Mouse (Mus musculus) limb, embryonic 10.5 days (tissue): ENCODE measurements around the gene Mn1. TPM values are rescaled to one million over a fixed set of nuclear protein-coding genes. Genes with fewer than 3 reads are reported as not detected.
A peak's percentile ranks its signal among the peaks of the same experiment; 100 is the strongest.

Experiments
- DNase-seq: peaks from one replicate; pipeline ENCODE4 v3.0.0-alpha.2; 2017; ENCODE audit warnings: low spot score
- H3K27ac ChIP-seq: fragments of 300-500 bp; sonication (generic); 2 replicates; pipeline ENCODE4 v1.5.1; 2016; ENCODE audit warnings: mild to moderate bottlenecking
- H3K27me3 ChIP-seq: fragments of 300-500 bp; sonication (generic); 2 replicates; pipeline ENCODE4 v1.6.1; 2016; ENCODE audit warnings: low read depth, mild to moderate bottlenecking; ENCODE audit not compliant: poor library complexity, severe bottlenecking
- H3K36me3 ChIP-seq: fragments of 300-500 bp; sonication (generic); 2 replicates; pipeline ENCODE4 v1.6.1; 2016; ENCODE audit warnings: mild to moderate bottlenecking, moderate library complexity
- H3K4me1 ChIP-seq: fragments of 300-500 bp; sonication (generic); 2 replicates; pipeline ENCODE4 v1.6.1; 2016
- H3K4me3 ChIP-seq: fragments of 300-500 bp; sonication (generic); 2 replicates; pipeline ENCODE4 v1.5.1; 2016; ENCODE audit warnings: mild to moderate bottlenecking, moderate library complexity
- H3K9me3 ChIP-seq: fragments of 300-500 bp; sonication (generic); replicated peaks from 2 replicates; pipeline ENCODE4 v1.6.1; 2016; ENCODE audit warnings: mild to moderate bottlenecking
- WGBS: fragments of 180-500 bp; shearing (Covaris S2); methylation state at CpG from one replicate; pipeline ENCODE4 v1.1.7; 2016; 5-methylcytosine and 5-hydroxymethylcytosine counted together
- polyA plus RNA-seq: library from polyadenylated mRNA; unstranded; fragments of >200 nt; fragmentation: Nextera tagmentation; extraction: Ambion mirVana; gene quantifications from 2 replicates; pipeline ENCODE4 v1.2.1, GENCODE M21; 2016

The Mn1 gene
- polyA plus RNA-seq, 1 experiment from 2014 or later = 13.1 TPM

- peaks cover 17% of the 10 kb centered on the region; the same call in 1 of the 2 replicates for H3K36me3 ChIP-seq
- no peak overlapping the region for H3K27ac ChIP-seq
- H3K27me3 ChIP-seq = no peaks in the 10 kb centered on the region
- WGBS = 80% methylated on average over 4 of the region's 4 CpGs
- H3K4me1 ChIP-seq = peaks cover 16% of the 10 kb centered on the region
- no peaks in the 10 kb centered on the region for H3K9me3 ChIP-seq
- no peak overlapping the region for H3K4me3 ChIP-seq
- DNase-seq = no peak
Measured at GRCm38 (mm10) chr5:111444361-111444760, 27.2 kb downstream of the Mn1 start.

GRCm38 (mm10) chr5:111446652-111447051, 29.5 kb downstream of the Mn1 start:
- DNase-seq = no peak
- H3K27me3 ChIP-seq = peaks cover 15% of the 10 kb centered on the region; the same call in 1 of the 2 replicates
- no peaks in the 10 kb centered on the region for H3K9me3 ChIP-seq
- WGBS = 84% methylated on average over 7 of the region's 7 CpGs
- peaks cover 12% of the 10 kb centered on the region for H3K4me1 ChIP-seq
- no peak overlapping the region for H3K4me3 ChIP-seq
- no peak overlapping the region for H3K27ac ChIP-seq
- peaks cover 14% of the 10 kb centered on the region; the same call in 1 of the 2 replicates for H3K36me3 ChIP-seq

- Histone ChIP-seq H3K27me3 (peaks cover 15% of the 10 kb centered on the region; the same call in 1 of the 2 replicates), H3K4me1 (peaks cover 7% of the 10 kb centered on the region), H3K36me3 (peaks cover 14% of the 10 kb centered on the region), H3K4me3 (no peak overlapping the region), H3K27ac (no peak overlapping the region), H3K9me3 (no peaks in the 10 kb centered on the region)
- WGBS = 61% methylated on average over 8 of the region's 8 CpGs
- DNase-seq = no peak
Measured at GRCm38 (mm10) chr5:111449700-111450099, 32.5 kb downstream of the Mn1 start.

GRCm38 (mm10) chr5:111454240-111454639, 37.1 kb downstream of the Mn1 start:
- Histone ChIP-seq H3K9me3 (no peaks in the 10 kb centered on the region), H3K27ac (no peak overlapping the region), H3K4me1 (peaks cover 8% of the 10 kb centered on the region), H3K36me3 (peaks cover 32% of the 10 kb centered on the region), H3K27me3 (peaks cover 15% of the 10 kb centered on the region; the same call in 1 of the 2 replicates), H3K4me3 (no peak overlapping the region)
- WGBS = 88% methylated on average over 5 of the region's 5 CpGs
- no peak for DNase-seq

GRCm38 (mm10) chr5:111454876-111455275, 37.7 kb downstream of the Mn1 start:
- Histone ChIP-seq H3K4me1 (peaks cover 5% of the 10 kb centered on the region), H3K27me3 (peaks cover 11% of the 10 kb centered on the region; the same call in 1 of the 2 replicates), H3K27ac (no peak overlapping the region), H3K9me3 (no peaks in the 10 kb centered on the region), H3K36me3 (peaks cover 32% of the 10 kb centered on the region), H3K4me3 (no peak overlapping the region)
- DNase-seq = no peak
- WGBS = 94% methylated on average over 6 of the region's 6 CpGs

- Histone ChIP-seq H3K27me3 (no peaks in the 10 kb centered on the region), H3K27ac (no peak overlapping the region), H3K36me3 (peaks cover 32% of the 10 kb centered on the region), H3K4me1 (peaks cover 10% of the 10 kb centered on the region), H3K4me3 (no peak overlapping the region), H3K9me3 (no peaks in the 10 kb centered on the region)
- no peak for DNase-seq
- 87% methylated on average over 6 of the region's 6 CpGs for WGBS
Measured at GRCm38 (mm10) chr5:111458675-111459074, 41.5 kb downstream of the Mn1 start.

GRCm38 (mm10) chr5:111465811-111466299, 48.7 kb downstream of the Mn1 start:
- 0 out of 2 replicates have a peak, but pooled peaks cover 6% of the 10 kb centered on the region for H3K27me3 ChIP-seq
- 71% methylated on average over 11 of the region's 11 CpGs for WGBS

GRCm38 (mm10) chr5:111466429-111466828, 49.3 kb downstream of the Mn1 start:
- Histone ChIP-seq H3K36me3 (no peaks in the 10 kb centered on the region), H3K4me3 (no peak overlapping the region), H3K27ac (peak overlapping the region; percentile 69), H3K9me3 (no peaks in the 10 kb centered on the region; the same call in 1 of the 2 replicates), H3K4me1 (peaks cover 12% of the 10 kb centered on the region), H3K27me3 (0 out of 2 replicates have a peak, but pooled peaks cover 6% of the 10 kb centered on the region)
- 76% methylated on average over 9 of the region's 9 CpGs for WGBS
- no peak for DNase-seq

More at GRCm38 (mm10) chr5:111465811-111466299, 48.7 kb downstream of the Mn1 start:
- Histone ChIP-seq H3K4me1 (peaks cover 13% of the 10 kb centered on the region), H3K9me3 (no peaks in the 10 kb centered on the region; the same call in 1 of the 2 replicates), H3K27ac (peak overlapping the region; percentile 69), H3K4me3 (no peak overlapping the region), H3K36me3 (no peaks in the 10 kb centered on the region)
- no peak for DNase-seq

GRCm38 (mm10) chr5:111467699-111468098, 50.5 kb downstream of the Mn1 start:
- H3K4me3 ChIP-seq = no peak overlapping the region
- WGBS = 39% methylated on average over 5 of the region's 5 CpGs

GRCm38 (mm10) chr5:111469195-111469882, 52.2 kb downstream of the Mn1 start:
- no peak overlapping the region for H3K27ac ChIP-seq
- no peak for DNase-seq

More at GRCm38 (mm10) chr5:111467699-111468098, 50.5 kb downstream of the Mn1 start:
- Histone ChIP-seq H3K27ac (no peak overlapping the region), H3K27me3 (0 out of 2 replicates have a peak, but pooled peaks cover 6% of the 10 kb centered on the region), H3K9me3 (no peaks in the 10 kb centered on the region; the same call in 1 of the 2 replicates), H3K4me1 (peaks cover 12% of the 10 kb centered on the region), H3K36me3 (no peaks in the 10 kb centered on the region)
- no peak for DNase-seq

GRCm38 (mm10) chr5:111470875-111471274, 53.7 kb downstream of the Mn1 start:
- H3K27ac ChIP-seq = no peak overlapping the region

More at GRCm38 (mm10) chr5:111469195-111469882, 52.2 kb downstream of the Mn1 start:
- Histone ChIP-seq H3K4me1 (peaks cover 18% of the 10 kb centered on the region), H3K36me3 (no peaks in the 10 kb centered on the region), H3K4me3 (no peak overlapping the region), H3K27me3 (0 out of 2 replicates have a peak, but pooled peaks cover 15% of the 10 kb centered on the region), H3K9me3 (no peaks in the 10 kb centered on the region; the same call in 1 of the 2 replicates)
- 80% methylated on average over 7 of the region's 7 CpGs for WGBS

GRCm38 (mm10) chr5:111473425-111473824, 56.3 kb downstream of the Mn1 start:
- Histone ChIP-seq H3K4me3 (no peak overlapping the region), H3K36me3 (no peaks in the 10 kb centered on the region), H3K9me3 (no peaks in the 10 kb centered on the region), H3K27me3 (0 out of 2 replicates have a peak, but pooled peaks cover 15% of the 10 kb centered on the region), H3K27ac (no peak overlapping the region), H3K4me1 (peaks cover 6% of the 10 kb centered on the region; the same call in 1 of the 2 replicates)
- DNase-seq = no peak
- WGBS = 83% methylated on average over 11 of the region's 11 CpGs

More at GRCm38 (mm10) chr5:111470875-111471274, 53.7 kb downstream of the Mn1 start:
- peaks cover 15% of the 10 kb centered on the region for H3K4me1 ChIP-seq
- 93% methylated on average over 4 of the region's 4 CpGs for WGBS
- H3K27me3 ChIP-seq = 0 out of 2 replicates have a peak, but pooled peaks cover 15% of the 10 kb centered on the region
- no peaks in the 10 kb centered on the region for H3K9me3 ChIP-seq
- no peak for DNase-seq
- H3K36me3 ChIP-seq = no peaks in the 10 kb centered on the region
- H3K4me3 ChIP-seq = no peak overlapping the region

- 0 out of 2 replicates have a peak, but pooled peaks cover 9% of the 10 kb centered on the region for H3K27me3 ChIP-seq
- H3K9me3 ChIP-seq = no peaks in the 10 kb centered on the region
- no peak overlapping the region for H3K4me3 ChIP-seq
- DNase-seq = no peak
- H3K36me3 ChIP-seq = no peaks in the 10 kb centered on the region
- 90% methylated on average over 5 of the region's 5 CpGs for WGBS
- H3K4me1 ChIP-seq = peaks cover 13% of the 10 kb centered on the region; the same call in 1 of the 2 replicates
- H3K27ac ChIP-seq = no peak overlapping the region
Measured at GRCm38 (mm10) chr5:111475721-111476120, 58.6 kb downstream of the Mn1 start.
